Mouse (Mus musculus): ENCODE data around the gene Galnt10.

- TF ChIP-seq CTCF (IDR thresholded peaks at IDR 0.05; ENCODE audit: extremely low read depth, insufficient read depth, insufficient read length, insufficient replicate concordance), result no peak
- TF ChIP-seq POLR2A (IDR thresholded peaks at IDR 0.05; ENCODE audit: low read depth, low read length), result no peak
Measured at GRCm38 (mm10) chr11:57753538-57754203, 108.4 kb downstream of the Galnt10 start.

All from spleen, adult 2 months (tissue).